Mouse (Mus musculus): ENCODE data around the gene Rars2. TPM values are rescaled to one million over a fixed set of nuclear protein-coding genes. Genes with fewer than 3 reads are reported as not detected.

The Rars2 gene
- total RNA-seq, 2 experiments from 2014 or later: 35.5 to 43.4 TPM

DNA sequence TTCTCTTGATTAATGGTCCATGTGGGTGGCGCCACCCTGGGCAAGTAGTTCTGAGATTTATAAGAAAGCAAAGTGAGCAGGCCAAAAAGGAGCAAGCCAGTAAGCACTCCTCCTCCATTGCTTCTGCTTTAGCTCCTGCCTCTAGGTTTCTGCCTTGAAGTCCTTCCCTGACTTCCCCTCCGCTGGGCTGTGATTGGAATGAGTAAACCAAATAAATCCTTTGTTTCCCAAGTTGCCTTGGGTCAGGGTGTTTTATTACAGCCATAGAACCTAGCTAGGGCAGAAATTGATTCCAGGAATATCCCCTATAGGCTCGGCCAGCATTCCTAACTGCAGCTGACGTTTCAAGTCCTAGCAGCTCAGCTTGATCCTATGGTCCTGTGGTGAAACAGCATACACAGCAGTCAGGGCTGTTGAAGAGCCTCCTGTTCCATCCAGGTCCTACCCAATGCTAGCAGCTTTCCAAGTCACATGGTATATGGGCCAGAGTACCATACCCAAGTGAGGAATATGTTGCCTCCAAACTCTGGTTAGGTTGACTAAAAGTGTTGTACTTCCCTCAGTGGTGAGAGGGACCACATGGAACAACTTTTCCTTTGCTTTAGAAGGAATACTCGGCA, 25.1 kb downstream of the Rars2 start:
- ATAC-seq (replicated peaks; ENCODE audit: poor library complexity, severe bottlenecking): no peak

DNA sequence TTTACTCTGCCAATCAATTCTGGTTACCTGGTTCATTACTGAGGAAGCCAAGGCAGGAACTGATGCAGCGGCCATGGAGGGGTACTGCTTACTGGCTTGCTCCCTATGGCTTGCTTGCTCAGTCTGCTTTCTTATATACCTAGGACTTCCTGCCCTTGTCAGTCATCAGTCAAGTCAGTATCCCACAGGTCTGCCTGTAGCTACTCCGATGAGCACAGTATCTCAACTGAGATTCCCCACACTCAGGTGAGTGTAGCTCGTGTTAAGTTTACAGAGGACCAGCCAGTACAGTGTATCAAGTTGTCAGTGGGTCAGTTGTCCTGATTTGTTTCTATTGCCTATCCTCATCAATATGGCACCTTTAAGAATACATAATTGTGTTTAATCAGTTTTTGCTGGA, 26.0 kb downstream of the Rars2 start:
- ATAC-seq (replicated peaks; ENCODE audit: poor library complexity, severe bottlenecking): no peak

DNA sequence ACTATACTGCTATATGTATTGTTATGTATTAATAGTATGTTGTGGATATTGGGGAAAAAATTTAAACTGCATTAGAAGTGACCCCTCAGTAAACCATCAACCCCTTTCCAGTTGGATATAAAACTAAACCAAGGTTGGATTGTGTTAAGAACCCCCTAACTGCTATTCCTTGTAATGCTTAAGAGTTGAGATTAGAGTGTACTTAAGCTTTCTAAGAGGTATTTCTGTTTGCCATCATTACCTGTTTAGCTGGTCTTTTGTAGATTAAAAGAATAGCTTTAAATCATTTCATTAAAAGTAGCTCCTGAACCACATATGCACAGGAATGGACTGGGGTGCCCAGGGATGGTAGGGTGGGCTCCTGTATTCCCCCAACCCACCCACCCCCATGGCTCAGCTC, 30.0 kb downstream of the Rars2 start:
- ATAC-seq (replicated peaks; ENCODE audit: poor library complexity, severe bottlenecking): no peak

DNA sequence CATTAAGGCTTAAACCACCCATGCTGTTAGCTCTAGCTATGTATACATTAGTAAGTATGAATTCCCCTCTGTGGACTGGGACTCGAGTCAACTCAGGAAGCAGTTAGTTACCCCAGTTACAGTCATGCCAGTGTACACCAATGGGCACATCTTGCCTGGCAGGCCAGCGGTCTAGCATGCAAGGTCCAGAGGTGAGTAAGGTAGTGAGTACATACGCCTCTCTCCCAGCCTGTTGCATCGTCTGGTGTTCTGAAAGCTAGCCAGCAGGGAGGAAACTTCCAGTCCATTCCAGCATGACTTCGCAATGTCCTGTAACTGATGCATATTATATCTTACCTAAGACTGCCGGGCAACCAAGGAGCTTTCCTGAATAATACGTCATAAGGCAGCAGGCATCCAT, 38.4 kb downstream of the Rars2 start:
- no peak for ATAC-seq (replicated peaks; ENCODE audit: poor library complexity, severe bottlenecking)

DNA sequence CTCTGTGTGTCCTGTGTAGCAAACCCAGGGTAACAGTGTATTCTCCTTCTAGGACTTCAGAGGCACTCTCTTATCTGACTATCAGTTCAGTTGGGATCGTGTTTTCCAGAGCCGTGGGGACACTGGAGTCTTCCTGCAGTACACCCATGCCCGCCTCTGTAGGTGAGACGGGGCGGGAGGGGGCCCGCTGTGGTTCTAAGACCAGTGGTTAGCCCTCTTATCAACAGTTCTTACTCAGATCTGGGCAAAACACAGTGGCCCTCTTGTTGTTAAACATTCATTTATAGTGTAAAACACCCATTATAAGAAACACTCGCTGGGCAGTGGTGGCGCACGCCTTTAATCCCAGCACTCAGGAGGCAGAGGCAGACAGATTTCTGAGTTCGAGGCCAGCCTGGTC, 41.3 kb downstream of the Rars2 start:
- no peak for ATAC-seq (replicated peaks; ENCODE audit: poor library complexity, severe bottlenecking)

DNA sequence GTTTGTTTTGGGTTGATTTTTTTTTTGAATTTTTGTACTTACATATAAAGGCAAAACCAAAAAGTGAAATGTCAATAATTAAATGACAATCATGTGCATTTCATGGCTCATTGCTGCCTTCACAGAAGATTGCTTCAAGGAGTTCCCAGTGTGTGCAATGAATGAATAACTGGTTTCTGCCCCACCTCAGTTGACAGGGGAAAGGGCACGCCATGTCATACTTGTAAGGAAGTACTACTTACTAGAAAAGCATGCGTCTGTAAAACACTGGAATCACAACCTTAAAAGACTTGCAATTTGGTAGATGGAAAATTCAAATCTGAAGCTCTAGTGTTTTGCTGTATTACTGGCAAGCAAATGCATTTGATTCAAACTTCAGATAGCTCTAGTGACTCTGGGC, 44.3 kb downstream of the Rars2 start:
- no peak for ATAC-seq (replicated peaks; ENCODE audit: poor library complexity, severe bottlenecking)

DNA sequence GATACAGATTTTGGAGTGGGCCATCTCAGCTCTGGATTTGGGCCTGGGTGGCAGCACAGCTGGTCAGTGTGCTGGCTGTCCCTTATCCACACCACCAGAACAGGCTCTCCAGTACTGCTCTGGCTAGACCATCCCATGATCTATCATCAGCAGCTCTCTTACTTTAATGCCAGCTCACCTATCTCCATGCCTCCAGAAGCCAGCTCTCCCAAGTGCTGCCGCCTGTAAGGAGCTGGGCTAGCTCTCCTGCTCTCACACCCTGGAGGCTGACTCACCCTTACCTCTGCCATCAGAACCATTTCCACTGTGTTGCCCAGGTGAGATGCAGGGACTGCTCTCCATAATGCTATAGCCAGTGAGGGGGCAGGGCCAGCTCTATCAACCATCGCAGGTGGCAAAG, 46.8 kb downstream of the Rars2 start:
- ATAC-seq (replicated peaks; ENCODE audit: poor library complexity, severe bottlenecking): 0 out of 2 replicates have a peak, but pooled peaks have one; percentile 1

DNA sequence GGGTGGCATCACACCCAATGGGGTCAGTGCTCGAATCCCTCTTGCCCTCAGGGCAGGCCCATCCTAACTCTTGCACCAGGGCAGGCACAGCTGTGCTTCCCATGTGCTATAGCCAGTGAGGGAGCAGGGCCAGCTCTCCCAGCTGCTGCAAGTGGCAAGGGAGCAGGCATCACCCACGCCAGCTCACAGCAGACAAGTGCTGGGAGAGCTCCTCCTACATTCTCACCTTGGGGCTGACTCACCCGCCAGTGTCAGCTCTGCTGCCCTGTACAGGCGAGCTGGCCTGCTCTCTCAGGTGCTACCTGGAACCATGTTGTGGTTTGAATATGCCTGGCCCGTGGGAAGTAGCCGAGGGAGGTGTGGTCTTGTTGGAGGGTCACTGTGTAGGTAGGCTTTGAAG, 47.2 kb downstream of the Rars2 start:
- ATAC-seq (replicated peaks; ENCODE audit: poor library complexity, severe bottlenecking): 0 out of 2 replicates have a peak, but pooled peaks have one; percentile 17

DNA sequence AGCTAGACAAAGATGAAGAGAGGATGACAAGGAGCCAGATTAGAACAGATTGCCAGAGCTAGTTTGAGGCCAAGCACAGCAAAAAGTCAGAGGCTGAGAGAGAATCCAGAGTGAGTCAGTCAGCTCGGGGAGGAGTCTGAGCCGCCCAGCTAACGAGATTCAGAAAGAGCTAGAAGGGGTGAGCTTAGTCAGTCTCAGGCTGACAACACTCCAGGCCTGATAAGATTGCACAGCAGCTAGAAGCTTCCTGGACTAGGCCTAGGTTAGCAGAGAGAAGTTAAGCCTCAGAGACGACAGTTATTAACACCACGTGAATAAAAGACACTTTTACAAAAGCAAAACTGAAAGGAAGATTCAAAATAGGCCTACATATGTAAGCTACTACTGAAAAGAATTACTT, 53.2 kb downstream of the Rars2 start:
- no peak for ATAC-seq (replicated peaks; ENCODE audit: poor library complexity, severe bottlenecking)

DNA sequence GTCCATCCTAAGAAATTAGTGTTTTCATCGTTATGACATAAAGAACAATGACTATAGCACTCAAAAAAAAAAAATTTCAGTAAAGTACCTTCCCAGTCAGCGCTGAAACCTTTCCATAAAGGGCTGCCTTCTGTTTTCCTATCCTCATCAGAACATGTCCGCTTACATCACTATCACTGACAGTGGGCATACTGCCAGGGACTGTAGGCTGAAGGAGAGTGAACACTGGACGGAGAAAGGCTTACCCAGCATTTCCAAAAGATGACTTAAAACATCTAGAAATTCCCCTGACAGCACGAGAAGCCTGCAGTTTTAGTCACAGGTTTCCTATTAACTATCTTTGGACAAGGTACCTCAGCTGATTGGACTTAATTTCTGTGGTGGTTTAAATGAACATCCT, 59.0 kb downstream of the Rars2 start:
- ATAC-seq (replicated peaks; ENCODE audit: poor library complexity, severe bottlenecking): no peak

DNA sequence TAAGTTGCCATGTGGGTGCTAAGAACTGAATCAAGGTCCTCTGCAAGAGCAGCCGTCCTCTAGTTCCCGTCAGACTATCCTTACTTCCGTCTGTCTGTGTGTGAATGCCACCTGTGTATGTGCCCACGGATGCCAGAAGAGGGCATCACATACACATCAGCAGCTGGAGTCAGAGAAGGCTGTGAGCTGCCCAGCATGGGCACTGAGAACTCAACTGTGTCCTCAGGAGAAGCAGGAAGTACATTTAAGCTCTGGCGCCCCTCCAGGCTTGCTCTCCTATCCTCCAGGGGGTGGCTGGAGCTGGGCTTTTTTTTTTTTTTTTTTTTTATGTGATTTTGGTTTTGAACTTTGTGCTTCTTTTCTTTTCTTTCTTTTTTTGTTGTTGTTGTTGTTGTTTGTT, 65.8 kb downstream of the Rars2 start:
- peak; percentile 46; the same call in 1 of the 2 replicates for ATAC-seq (replicated peaks; ENCODE audit: poor library complexity, severe bottlenecking)

DNA sequence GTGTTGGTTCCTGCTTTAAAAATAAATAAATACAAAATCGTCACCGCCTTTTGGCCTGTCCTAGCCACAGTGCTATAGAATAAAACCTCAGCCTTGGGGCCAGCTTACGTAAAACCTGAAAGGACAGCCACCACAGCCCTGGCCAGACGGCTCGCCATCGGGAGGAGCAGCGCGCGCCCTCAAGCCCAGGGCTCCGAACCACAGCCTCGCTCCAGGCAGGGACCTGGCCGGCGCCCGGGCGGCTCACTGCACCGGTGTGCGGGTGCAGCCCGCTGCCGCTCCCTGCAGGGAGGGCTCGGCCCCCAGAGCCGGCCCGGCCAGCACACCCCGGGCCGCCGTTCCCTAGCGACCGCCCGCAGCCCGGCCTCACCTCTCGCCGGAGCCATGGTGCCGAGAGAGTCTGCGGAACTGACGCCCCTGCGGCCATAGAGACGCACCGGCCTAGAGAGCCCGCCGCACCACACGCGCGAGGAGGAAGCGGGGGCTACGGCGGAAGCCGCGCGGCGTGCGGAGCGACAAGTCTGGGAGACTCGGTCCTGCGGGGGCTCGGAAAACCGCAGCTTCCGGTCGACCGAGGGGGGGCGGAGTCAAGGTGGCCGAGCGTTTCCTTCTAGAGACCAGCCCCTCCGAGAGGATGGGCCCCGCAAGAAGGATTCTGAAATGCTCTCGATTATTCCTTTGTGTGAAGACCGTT, 72.3 kb downstream of the Rars2 start, which contains the start of gene Slc35a1:
TSS of gene Slc35a1 (minus strand) at position 565 of the 694 bp plus-strand sequence.
- ATAC-seq (replicated peaks; ENCODE audit: poor library complexity, severe bottlenecking): peak; percentile 99

DNA sequence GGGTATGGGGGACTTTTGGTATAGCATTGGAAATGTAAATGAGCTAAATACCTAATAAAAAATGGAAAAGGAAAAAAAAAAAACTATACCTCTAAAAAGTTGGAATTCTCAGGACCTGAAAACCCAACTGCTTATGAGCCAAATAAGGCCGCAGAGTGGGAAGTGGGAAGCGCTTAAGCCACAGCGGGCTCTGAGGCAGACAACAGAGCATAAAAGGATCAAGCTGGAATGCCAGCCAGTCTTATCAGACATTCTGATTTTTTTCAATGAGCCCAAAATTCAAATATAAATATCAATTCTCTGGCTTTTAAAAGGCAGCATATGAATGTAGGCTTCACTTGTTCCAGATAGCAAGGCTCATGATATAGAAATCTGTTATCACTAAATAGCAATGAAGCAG, 73.3 kb downstream of the Rars2 start:
- no peak for ATAC-seq (replicated peaks; ENCODE audit: poor library complexity, severe bottlenecking)

DNA sequence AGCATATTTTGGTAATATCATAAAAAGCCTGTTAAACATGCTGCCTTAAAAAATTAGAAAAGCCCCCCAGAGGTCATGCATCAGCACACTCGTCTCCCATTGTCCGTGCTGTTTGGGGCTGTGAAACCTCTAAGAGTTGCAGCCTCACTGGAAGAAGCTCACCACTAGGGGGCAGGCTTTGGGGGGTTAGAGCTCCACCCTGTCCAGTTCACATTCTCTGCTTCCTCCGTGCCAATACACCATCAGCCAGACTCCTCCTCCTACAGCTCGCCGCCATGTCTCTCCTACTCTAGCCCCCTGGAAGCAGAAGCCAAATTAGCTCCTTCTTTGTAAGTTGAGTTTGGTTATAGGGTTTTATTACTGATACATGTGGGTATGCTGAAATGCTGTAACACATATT, 86.8 kb downstream of the Rars2 start:
- ATAC-seq (replicated peaks; ENCODE audit: poor library complexity, severe bottlenecking): peak; percentile 88

DNA sequence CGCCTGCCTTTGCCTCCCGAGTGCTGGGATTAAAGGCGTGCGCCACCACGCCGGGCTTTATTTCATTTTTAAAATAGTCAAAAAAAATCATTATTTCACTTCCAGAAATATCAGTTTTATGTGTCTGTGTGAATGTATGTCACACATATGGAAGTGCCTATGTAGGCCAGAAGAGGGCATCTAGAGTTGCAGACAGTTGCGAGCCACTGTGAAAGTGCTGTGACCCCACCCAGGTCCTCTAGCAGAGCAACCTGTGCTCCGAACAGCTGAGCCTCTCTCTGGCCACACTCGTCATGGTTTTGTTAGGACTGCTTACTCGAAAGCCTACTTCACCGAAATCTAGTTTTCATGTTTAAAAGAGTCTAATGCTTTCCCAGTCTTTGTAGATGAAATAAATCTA, 87.5 kb downstream of the Rars2 start:
- no peak for ATAC-seq (replicated peaks; ENCODE audit: poor library complexity, severe bottlenecking)

DNA sequence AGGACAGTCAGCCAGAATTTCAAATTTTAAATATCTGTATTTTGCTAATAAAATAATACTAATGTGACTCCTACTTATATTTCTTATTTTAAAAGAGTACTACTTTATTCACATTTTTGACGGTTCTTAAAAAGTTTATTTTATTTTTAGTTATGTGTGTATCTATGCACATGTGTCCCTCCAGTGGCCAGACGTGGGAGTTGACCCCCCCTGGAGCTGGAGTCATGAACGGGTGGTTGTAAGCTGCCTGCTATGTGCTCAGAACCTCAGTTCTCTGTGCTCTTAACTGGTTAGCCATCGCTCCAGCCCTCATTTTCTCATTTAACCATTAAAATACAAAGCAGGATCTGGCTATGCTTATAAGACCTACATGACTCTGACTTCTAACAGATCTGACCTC, 88.3 kb downstream of the Rars2 start:
- ATAC-seq (replicated peaks; ENCODE audit: poor library complexity, severe bottlenecking): no peak

DNA sequence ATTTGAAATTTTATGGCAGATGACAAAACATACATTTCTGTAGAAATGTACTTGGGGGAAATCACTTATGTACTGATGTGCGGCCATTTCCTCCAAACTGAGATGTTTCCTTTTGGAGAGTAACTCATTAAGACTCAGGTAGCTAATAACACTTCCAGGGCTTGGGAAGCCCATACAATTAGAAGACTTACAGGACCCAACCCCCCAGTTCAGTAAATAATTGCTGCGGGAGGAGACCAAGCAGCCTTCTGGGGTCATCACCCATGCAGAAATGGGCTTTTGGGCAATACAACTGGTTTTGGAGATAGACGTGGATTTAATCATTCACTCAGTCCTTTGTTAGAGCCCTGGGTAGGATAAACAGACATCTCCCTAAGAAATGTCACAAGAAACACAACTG, 92.5 kb downstream of the Rars2 start:
- ATAC-seq (replicated peaks; ENCODE audit: poor library complexity, severe bottlenecking): no peak

DNA sequence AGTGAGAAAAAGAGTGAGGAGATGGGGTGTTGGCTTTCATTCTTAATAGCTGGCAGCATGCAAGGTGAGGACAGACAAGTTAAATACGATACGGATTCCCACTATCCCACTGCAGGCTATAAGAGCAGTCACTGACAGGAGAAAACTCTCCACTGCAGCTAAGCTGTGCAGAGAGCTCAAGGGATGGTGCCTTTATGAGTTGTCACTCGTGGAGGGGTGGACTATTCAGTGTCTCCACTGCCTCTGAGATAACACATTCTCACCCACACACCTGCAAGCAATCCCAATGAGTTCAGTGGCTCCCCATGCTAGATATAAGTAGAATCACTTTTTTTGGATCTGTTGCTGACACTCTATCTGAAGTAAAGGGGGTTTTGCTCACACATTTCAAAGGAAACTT, 93.4 kb downstream of the Rars2 start:
- ATAC-seq (replicated peaks; ENCODE audit: poor library complexity, severe bottlenecking): no peak
